Mouse (Mus musculus) gastrocnemius, adult 18-20 months (tissue): ENCODE data around the gene Gfer. TPM values are rescaled to one million over a fixed set of nuclear protein-coding genes. Genes with fewer than 3 reads are reported as not detected.

Experiments
- DNase-seq: peaks from one replicate; pipeline ENCODE4 v3.0.0; 2021; ENCODE audit warnings: low spot score
- total RNA-seq, 2 experiments: library from RNA; stranded (reverse); gene quantifications; 2 replicates each; pipeline ENCODE4 v1.2.3; 2021

Gene Gfer
- total RNA-seq, 2 experiments from 2014 or later = 41.1 to 48.3 TPM

DNA sequence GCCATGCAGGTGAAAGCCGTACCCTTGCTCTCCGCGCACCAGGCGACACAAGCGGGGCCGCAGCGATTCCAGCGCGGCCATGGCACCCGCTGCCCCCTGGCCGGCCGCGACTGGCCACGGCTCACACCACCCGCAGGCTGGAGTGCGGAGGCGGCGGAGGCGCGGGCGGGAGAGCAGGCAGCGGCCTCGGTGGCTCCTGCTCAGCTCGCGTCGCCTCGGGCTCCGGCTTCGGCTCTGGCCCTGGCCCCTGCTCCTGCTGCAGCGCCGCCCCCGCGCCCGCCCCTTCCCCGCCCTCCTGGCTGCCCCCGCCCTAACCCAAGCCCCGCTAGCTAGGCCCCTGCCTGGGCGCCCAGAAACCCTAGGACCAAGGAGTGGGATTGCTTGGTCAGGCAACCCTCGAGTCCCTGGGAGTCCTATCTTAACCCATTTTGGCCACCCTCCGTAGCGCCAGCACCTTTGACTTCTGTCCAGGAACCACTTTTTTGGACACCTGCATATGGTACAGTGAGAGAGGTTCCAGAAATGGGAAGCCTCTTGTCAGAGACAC is 45.8 kb downstream of the Gfer start, which contains the start of gene Slc9a3r2:
TSS of gene Slc9a3r2 (minus strand) at position 258 of the 547 bp plus-strand sequence.
- DNase-seq = peak; percentile 44

DNA sequence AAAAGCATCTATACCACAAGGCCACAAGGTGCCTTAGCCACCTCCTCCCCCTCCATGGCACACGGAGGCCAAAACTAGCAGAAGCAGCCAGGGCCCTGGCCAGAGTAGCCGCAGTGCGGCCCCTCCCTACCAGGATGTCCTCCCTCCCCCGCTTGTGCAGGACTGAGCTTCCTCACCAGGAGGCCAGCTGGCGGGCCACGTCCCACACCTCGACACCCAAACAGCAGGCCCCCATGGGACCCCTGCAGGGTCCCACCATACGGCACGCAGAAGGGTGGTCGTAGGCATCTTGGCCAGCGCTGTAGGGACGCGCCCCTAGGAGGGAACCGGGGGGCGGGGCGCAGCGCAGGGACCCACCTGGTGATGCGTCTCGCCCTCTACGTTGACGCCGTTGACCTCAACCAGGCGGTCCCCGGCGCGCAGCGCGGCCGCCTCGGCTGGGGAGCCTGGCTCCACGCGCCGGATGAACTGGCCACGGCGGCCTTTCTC is 46.3 kb downstream of the Gfer start:
- no peak for DNase-seq

DNA sequence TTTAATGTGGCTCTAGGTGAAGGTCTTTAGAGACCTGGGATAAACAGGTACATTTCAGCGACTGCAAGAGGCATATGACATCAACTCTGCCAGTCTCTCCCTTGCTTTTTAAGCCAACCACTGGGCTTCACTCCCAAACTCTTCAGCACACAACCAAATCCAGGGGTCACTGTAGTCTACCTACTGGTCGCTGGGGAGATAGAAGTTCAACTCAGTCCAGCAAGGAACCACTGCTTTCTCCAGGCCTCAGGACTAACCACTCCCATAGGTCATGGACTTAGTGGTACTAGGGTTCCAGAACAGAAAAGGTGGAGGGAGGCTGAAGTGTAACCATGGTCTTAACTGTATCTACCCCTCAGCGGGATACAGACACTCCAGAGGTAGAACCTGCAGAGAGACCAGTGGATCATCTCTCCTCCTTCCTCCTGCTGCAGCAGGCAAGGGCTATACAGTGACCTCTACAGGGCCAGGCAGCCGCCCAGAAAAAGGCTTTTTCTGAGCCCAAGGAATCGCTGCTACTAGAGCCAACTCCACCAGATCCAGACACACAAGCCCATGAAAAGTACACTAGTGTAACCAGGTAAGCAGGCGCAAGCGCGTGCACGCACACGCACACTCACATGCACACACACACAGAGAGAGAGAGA is 47.1 kb downstream of the Gfer start:
- DNase-seq = no peak

DNA sequence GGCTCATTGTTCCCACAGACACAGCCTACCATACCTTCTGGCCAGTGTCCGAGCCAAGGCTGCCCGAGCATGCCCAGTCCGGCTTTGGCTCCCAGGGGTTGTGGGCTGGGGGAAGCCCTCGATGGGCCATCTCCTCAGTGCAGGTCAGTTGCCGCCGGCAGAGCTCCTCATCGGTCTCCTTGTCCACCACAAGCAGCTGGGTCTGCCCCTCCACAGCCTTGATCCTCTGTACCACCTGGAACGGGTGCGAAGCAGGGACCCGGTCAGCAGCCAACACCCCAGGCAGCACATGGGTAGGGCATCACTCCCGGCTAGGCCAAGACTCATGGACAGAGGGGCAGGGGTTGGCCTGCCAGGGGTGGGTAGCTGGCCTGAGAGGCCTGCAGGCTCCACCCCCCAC is 48.5 kb downstream of the Gfer start:
- DNase-seq = no peak

DNA sequence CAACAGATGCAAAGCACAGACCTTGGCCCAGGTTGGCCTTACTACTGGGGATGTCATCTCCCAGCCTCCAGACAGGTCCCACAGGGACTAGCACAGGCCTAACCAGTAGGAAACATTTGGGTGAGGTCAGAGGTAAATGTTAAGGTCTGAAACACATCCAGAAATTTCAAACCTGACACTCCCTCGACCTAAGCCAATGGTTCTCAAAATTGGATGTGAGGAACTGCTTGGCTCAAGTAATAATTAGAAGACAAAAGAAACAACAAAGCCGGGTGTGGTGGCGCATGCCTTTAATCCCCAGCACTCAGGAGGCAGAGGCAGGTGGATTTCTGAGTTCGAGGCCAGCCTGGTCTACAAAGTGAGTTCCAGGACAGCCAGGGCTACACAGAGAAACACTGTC is 49.6 kb downstream of the Gfer start:
- no peak for DNase-seq

DNA sequence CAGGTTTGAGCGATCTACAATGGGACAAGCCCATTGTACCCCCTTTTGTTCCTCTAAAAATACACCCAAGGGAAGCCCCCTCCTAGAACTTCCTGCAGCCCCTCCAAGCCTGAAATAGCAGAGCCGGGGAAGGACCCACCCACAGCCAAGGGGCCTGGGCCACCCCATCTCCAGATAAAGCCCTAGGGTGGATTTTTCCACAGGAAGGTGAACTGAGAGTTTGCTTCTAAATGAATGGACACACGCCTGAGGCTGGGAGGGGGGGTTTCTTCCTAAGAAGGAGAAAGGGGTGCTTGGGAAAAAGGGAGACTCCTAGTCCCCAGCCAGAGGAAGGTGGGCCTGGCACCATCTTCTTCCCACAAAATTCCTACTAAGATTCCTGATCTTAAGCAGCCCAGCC is 50.0 kb downstream of the Gfer start:
- DNase-seq = no peak

DNA sequence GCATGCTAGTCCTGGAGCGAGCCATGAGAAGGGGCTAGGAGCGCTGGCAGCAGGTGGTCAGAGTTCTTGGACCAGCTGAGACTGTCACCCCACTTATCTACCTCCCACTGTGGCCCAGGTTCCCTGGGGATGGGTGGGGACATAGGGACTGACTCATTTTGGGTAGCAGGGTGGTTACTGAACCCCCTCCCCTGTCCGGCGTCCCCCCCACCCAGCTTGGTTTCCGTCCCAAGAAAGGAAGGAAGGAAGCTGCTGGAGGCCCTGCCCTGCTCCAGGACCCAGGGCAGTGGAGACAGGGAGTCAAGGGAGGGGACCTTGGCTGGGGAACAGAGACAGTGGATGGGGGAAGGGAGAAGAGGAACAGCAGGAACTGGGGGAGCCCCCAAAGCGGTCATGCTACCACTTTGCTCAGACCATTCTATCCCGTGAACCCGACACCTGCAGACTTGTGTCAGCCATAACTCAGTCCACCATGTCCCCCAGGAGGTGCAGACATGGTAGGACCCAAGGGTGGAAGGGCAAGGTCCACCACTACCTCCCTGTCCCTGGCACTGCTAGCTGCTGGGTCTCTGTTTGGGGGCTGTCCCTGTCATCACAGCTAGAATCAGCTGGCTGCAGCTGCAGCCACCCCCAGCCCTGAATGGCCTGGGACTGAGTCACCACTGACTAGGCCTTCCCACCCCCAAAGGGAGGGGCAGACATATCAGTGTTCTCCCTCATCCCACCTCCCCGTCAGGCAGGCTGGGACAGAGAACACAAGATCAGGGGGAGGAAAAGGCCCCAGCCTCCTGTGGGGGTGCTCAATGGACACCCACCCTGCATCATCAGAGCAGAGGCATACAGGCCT is 50.9 kb downstream of the Gfer start:
- no peak for DNase-seq

DNA sequence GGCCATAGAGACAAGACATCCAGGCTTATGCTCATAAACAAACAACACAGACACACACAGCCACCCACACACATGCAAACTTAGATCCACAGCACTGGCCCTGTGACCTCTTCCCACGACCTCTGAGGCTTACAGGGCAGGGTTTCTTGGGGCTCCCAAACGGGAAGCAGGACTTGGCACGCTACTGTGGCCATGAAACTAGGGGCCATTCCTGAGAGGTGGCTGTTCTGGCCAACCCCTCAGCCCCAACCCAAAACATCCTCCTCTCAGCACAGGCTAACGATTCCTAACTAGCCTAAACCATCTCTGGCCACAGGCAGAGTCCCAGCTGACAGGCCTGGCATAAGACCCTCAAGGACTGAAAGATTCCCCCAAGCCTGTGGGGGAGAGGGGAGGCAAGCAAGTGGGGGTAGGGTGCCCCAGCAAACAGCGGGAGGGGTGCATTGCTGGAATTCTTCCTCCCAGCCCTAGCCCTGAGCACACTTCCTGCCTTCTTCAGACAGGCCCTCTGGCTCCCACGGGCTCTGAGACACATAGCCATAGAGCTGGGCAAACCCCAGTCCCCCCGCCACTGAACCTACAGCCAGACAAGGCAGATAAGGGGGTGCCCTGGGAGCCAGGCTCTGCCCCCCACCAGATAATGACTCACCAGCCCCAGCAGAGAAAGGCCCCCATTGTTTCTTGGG is 51.8 kb downstream of the Gfer start:
- DNase-seq = no peak

Other genes with a start within 250 kb of the Gfer start
- gene E4f1, start 225.8 kb downstream of the Gfer start, total RNA-seq = 10 to 100 TPM; 10.8 TPM
- gene Pgp, start 225.8 kb downstream of the Gfer start, total RNA-seq = 10 to 100 TPM; 47.6 to 52.1 TPM
- gene Bricd5, start 222.3 kb downstream of the Gfer start, total RNA-seq = under 1 TPM in 1 of 2 experiments, not detected in 1; 0.31 TPM
- 10 to 100 TPM in 1 of 2 experiments, 1 to 10 TPM in 1; 9.9 to 11.1 TPM for gene Mlst8, start 217.1 kb downstream of the Gfer start, total RNA-seq
- under 1 TPM; 0.09 to 0.17 TPM for gene Caskin1, start 207.6 kb downstream of the Gfer start, total RNA-seq
- 10 to 100 TPM; 25.7 to 29.7 TPM for gene Traf7, start 168.2 kb downstream of the Gfer start, total RNA-seq
- not detected for gene Rab26, start 161.9 kb downstream of the Gfer start, total RNA-seq
- 10 to 100 TPM; 12.8 to 21.4 TPM for gene Pkd1, start 146.3 kb downstream of the Gfer start, total RNA-seq
- gene Tsc2, start 63.5 kb downstream of the Gfer start, total RNA-seq = 100 to 1,000 TPM in 1 of 2 experiments, 10 to 100 TPM in 1; 83.2 to 105 TPM
- 1 to 10 TPM; 2.5 to 3.5 TPM for gene Nthl1, start 63.5 kb downstream of the Gfer start, total RNA-seq
- gene Slc9a3r2, start 45.8 kb downstream of the Gfer start, total RNA-seq = 10 to 100 TPM; 31.8 to 55.0 TPM
- gene Npw, start 37.7 kb downstream of the Gfer start, total RNA-seq = not detected
- gene Zfp598, start 26.5 kb downstream of the Gfer start, total RNA-seq = 10 to 100 TPM; 23.1 to 25.4 TPM
- gene Syngr3, start 6.2 kb downstream of the Gfer start, total RNA-seq = under 1 TPM in 1 of 2 experiments, not detected in 1; 0.14 TPM
- under 1 TPM; 0.32 to 0.95 TPM for gene Noxo1, start 78 bp upstream of the Gfer start, total RNA-seq
- 10 to 100 TPM; 15.4 to 16.0 TPM for gene Tbl3, start 11.5 kb upstream of the Gfer start, total RNA-seq
- gene Rnf151, start 21.9 kb upstream of the Gfer start, total RNA-seq = not detected
- 100 to 1,000 TPM; 548 to 574 TPM for gene Rps2, start 22.0 kb upstream of the Gfer start, total RNA-seq
- 100 to 1,000 TPM; 428 to 481 TPM for gene Ndufb10, start 28.3 kb upstream of the Gfer start, total RNA-seq
- gene Rpl3l, start 31.7 kb upstream of the Gfer start, total RNA-seq = 100 to 1,000 TPM; 764 to 767 TPM
- 100 to 1,000 TPM; 139 to 179 TPM for gene Msrb1, start 40.5 kb upstream of the Gfer start, total RNA-seq
- gene Hs3st6, start 56.8 kb upstream of the Gfer start, total RNA-seq = not detected
- not detected for gene Meiob, start 108.1 kb upstream of the Gfer start, total RNA-seq
- 10 to 100 TPM; 67.9 to 72.7 TPM for gene Hagh, start 144.0 kb upstream of the Gfer start, total RNA-seq
- 10 to 100 TPM; 45.2 to 48.3 TPM for gene Fahd1, start 154.2 kb upstream of the Gfer start, total RNA-seq
- 1 to 10 TPM; 2.2 to 2.6 TPM for gene Igfals, start 169.8 kb upstream of the Gfer start, total RNA-seq
- gene Nubp2, start 190.2 kb upstream of the Gfer start, total RNA-seq = 10 to 100 TPM; 11.0 to 11.1 TPM
- 10 to 100 TPM; 29.7 to 37.9 TPM for gene Spsb3, start 190.5 kb upstream of the Gfer start, total RNA-seq
- 1 to 10 TPM; 6.5 to 8.4 TPM for gene Eme2, start 198.9 kb upstream of the Gfer start, total RNA-seq
- 10 to 100 TPM; 79.4 to 86.3 TPM for gene Mrps34, start 199.0 kb upstream of the Gfer start, total RNA-seq
- 10 to 100 TPM; 11.8 to 12.3 TPM for gene Nme3, start 200.3 kb upstream of the Gfer start, total RNA-seq
- gene Mapk8ip3, start 240.8 kb upstream of the Gfer start, total RNA-seq = 10 to 100 TPM; 13.2 to 14.5 TPM